Mouse (Mus musculus) ES-E14 (cell line): ENCODE data around the gene Mief2.

Experiments
- CHD2 ChIP-seq: IDR thresholded peaks from 2 replicates; pipeline ENCODE4 v1.6.1; 2014; ENCODE audit warnings: mild to moderate bottlenecking, low read depth, low read length, inconsistent platforms
- HCFC1 ChIP-seq: IDR thresholded peaks from 2 replicates; pipeline ENCODE4 v1.6.1; 2012; ENCODE audit warnings: low read length, inconsistent platforms, borderline replicate concordance; ENCODE audit not compliant: insufficient read depth
- MAFK ChIP-seq: IDR thresholded peaks from 2 replicates; pipeline ENCODE4 v1.6.1; 2014; ENCODE audit warnings: mild to moderate bottlenecking, low read depth, low read length, inconsistent platforms; ENCODE audit not compliant: insufficient read depth
- ZC3H11A ChIP-seq: IDR thresholded peaks from 2 replicates; pipeline ENCODE4 v1.6.1; 2012; ENCODE audit warnings: low read depth, mild to moderate bottlenecking, inconsistent platforms, low read length, borderline replicate concordance
- ZNF384 ChIP-seq: IDR thresholded peaks from 2 replicates; pipeline ENCODE4 v1.6.1; 2012; ENCODE audit warnings: low read depth, low read length, inconsistent platforms

DNA sequence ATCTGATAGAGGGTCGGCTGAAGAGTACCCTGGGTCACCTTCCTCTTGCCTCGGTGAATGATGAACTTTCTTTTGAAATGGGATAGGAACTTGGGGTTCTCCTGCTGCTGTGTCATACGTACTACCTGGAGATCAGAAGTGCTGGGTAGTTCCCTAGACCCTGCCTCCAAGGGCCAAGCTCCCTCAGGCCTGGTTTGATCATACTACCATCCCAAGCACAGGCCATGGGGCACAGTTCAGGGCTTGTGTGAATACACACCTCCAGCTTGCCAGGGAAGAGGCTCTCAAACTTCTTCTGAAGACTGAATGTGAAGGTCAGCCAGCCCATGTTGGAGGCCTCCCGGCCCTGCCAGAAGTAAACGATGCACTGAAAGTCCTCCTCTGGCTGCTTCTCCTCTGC is 12.4 kb upstream of the Mief2 start:
- TF ChIP-seq MAFK (no peak), ZNF384 (no peak), ZC3H11A (no peak), HCFC1 (no peak), CHD2 (no peak)
